Mouse (Mus musculus) embryo, embryonic 9.5 days (tissue): ENCODE measurements around the gene Tnks2.

ENCODE experiments used
- DNase-seq: peaks from one replicate; pipeline ENCODE4 v3.0.0-alpha.2; 2017; ENCODE audit errors: extremely low spot score

Gene Tnks2

DNA sequence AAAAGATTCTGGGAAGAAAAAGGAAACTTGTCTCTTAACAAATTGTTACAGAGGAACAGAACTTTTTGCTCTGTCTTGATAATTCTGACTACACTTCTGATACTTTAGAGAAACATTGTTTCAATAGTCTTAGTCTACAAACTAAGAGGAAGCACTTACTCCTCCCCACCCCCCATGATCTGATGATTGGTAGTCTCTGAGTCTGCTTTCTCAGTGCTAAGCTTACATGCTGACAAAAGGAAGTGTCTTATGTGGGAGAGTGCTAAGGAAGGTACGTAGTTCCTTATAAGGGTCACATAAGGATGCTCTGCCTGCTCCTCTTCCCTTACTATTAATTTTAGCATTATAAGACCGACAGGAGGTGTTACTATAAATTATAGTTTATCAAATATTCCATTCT is 98.6 kb downstream of the Tnks2 start:
- DNase-seq = no peak

DNA sequence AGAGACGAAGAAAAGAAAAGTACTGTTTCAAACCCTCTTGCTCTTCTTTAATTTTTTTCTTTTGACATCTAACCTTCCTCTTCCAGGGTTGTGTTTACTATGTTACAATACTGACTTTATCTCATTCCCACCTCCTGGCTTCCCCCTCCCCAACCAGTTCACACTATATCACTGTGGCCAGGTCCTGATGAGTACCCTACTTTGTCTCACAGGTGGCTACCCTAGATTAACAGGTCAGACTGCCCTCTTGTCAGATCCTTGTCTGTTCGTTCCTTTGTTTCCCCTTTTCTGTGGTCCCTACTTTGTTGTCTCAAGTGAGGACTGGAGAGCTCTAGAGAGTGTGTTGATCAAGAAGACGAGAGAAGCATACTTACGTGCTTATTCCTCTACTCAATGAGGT is 102.3 kb downstream of the Tnks2 start:
- no peak for DNase-seq

DNA sequence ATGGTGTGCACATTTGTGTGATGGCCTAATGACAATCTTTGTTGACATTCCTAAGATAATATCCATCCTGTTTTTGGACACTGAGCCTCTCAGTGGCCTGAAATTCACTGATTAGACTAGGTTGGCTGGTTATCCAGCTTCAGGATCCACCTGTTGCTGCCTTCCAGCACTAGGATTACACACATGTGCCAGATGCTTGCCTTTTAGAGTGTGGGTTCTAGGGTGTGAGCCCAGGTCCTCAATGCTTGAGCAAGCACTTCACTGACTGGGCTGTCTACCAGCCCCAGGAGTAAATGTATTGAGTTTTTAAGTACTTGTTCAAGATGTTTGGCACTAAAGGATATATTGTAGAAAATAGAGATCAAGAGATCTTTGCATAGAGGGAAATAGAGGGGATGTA is 104.0 kb downstream of the Tnks2 start:
- no peak for DNase-seq

DNA sequence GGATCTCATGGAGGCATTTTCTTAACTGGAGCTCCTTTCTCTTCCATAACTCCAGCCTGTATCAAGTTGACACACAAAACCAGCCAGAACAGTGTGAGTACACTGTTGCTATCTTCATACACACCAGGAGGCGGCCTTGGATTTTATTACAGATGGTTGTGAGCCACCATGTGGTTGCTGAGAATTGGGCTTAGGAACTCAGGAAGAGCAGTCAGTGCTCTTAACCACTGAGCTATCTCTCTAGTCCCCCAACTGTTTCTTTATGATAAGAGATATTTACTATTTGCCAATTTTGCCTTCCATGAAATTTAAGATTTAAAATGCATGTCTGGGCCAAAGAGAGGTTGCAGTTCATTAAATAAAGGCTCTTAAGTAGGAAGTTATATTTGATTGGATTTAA is 106.0 kb downstream of the Tnks2 start:
- DNase-seq = no peak
